Mouse (Mus musculus): ENCODE measurements around the gene Adssl1.

Adssl1 gene

GRCm38 (mm10) chr12:112593951-112594915, 25.6 kb upstream of the Adssl1 start:
- DNase-seq: peak in 1 of 2 experiments; percentile 31

GRCm38 (mm10) chr12:112594989-112595388, 24.9 kb upstream of the Adssl1 start:
- no peak for DNase-seq

GRCm38 (mm10) chr12:112595626-112596025, 24.2 kb upstream of the Adssl1 start:
- peak in 1 of 2 experiments; percentile 40 for DNase-seq

GRCm38 (mm10) chr12:112596454-112596853, 23.4 kb upstream of the Adssl1 start:
- no peak for DNase-seq

GRCm38 (mm10) chr12:112596891-112597500, 22.8 kb upstream of the Adssl1 start:
- DNase-seq: no peak

GRCm38 (mm10) chr12:112597618-112598017, 22.2 kb upstream of the Adssl1 start:
- DNase-seq: peak in 1 of 2 experiments; percentile 66

GRCm38 (mm10) chr12:112599198-112599597, 20.6 kb upstream of the Adssl1 start:
- DNase-seq: no peak

GRCm38 (mm10) chr12:112599942-112600611, 19.8 kb upstream of the Adssl1 start:
- no peak for DNase-seq

- DNase-seq: no peak
Observed at GRCm38 (mm10) chr12:112604022-112604421, 15.8 kb upstream of the Adssl1 start.

GRCm38 (mm10) chr12:112604709-112605649, 14.9 kb upstream of the Adssl1 start:
- peak in 1 of 2 experiments; percentile 39 for DNase-seq

- peak; percentile 84 to 89 for DNase-seq
Observed at GRCm38 (mm10) chr12:112605766-112606165, 14.1 kb upstream of the Adssl1 start.

GRCm38 (mm10) chr12:112606998-112607397, 12.8 kb upstream of the Adssl1 start:
- no peak for DNase-seq

GRCm38 (mm10) chr12:112609031-112609430, 10.8 kb upstream of the Adssl1 start:
- no peak for DNase-seq

- no peak for DNase-seq
Observed at GRCm38 (mm10) chr12:112616668-112617067, 3.2 kb upstream of the Adssl1 start.

- DNase-seq: no peak
Observed at GRCm38 (mm10) chr12:112617184-112617583, 2.7 kb upstream of the Adssl1 start.

- DNase-seq: peak in 1 of 2 experiments; percentile 62
Observed at GRCm38 (mm10) chr12:112617898-112618380, 1.9 kb upstream of the Adssl1 start.

- no peak for DNase-seq
Observed at GRCm38 (mm10) chr12:112618981-112619685, 712 bp upstream of the Adssl1 start.

- DNase-seq: no peak
Observed at GRCm38 (mm10) chr12:112620354-112621061, 663 bp downstream of the Adssl1 start.

GRCm38 (mm10) chr12:112621900-112622299, 2.1 kb downstream of the Adssl1 start:
- no peak for DNase-seq

- DNase-seq: peak; percentile 69 to 81
Observed at GRCm38 (mm10) chr12:112623742-112624141, 3.9 kb downstream of the Adssl1 start.

GRCm38 (mm10) chr12:112625700-112626099, 5.9 kb downstream of the Adssl1 start:
- no peak for DNase-seq

Measured in cerebellum, postnatal 25 days (tissue).